Mouse (Mus musculus) lung, postnatal 0 days (tissue): ENCODE data around the gene Bbs7.

Experiments used
- CTCF ChIP-seq: IDR thresholded peaks from 2 replicates; pipeline ENCODE4 v1.5.1; 2016; ENCODE audit warnings: antibody characterized with exemption, mild to moderate bottlenecking
- EP300 ChIP-seq: IDR thresholded peaks from 2 replicates; pipeline ENCODE4 v1.6.1; 2016; ENCODE audit warnings: antibody characterized with exemption, mild to moderate bottlenecking, control low read depth

GRCm38 (mm10) chr3:36644554-36645244 is 31.4 kb upstream of the Bbs7 start:
- TF ChIP-seq CTCF: no peak
- TF ChIP-seq EP300: no peak
